Mouse (Mus musculus) limb, embryonic 14.5 days (tissue): Measurements from ENCODE around the gene Rbms3. TPM values are rescaled to one million over a fixed set of nuclear protein-coding genes. Genes with fewer than 3 reads are reported as not detected.
A peak's percentile ranks its signal among the peaks of the same experiment; 100 is the strongest.

Experiments
- ATAC-seq: fragments of 200-750 bp; cut with Nextera tagmentation; 2 replicates; pipeline ENCODE4 v1.8.0; 2017; ENCODE audit warnings: low read depth, moderate number of reproducible peaks, moderate TSS enrichment; ENCODE audit not compliant: low FRiP score
- DNase-seq: peaks from one replicate; pipeline ENCODE4 v3.0.0-alpha.2; 2015; ENCODE audit warnings: low spot score
- H3K27ac ChIP-seq: fragments of 300-500 bp; sonication (generic); replicated peaks from 2 replicates; pipeline ENCODE4 v1.5.1; 2014; ENCODE audit warnings: low read depth, mild to moderate bottlenecking, low read length, moderate library complexity, mixed read lengths
- H3K27me3 ChIP-seq: fragments of 300-500 bp; sonication (generic); 2 replicates; pipeline ENCODE4 v1.6.1; 2014; ENCODE audit warnings: low read length, mixed read lengths; ENCODE audit not compliant: control insufficient read depth, insufficient read depth
- H3K36me3 ChIP-seq: fragments of 300-500 bp; sonication (generic); 2 replicates; pipeline ENCODE4 v1.6.1; 2014; ENCODE audit warnings: mild to moderate bottlenecking, low read length, moderate library complexity, mixed read lengths; ENCODE audit not compliant: control insufficient read depth, insufficient read depth
- H3K4me1 ChIP-seq: fragments of 300-500 bp; sonication (generic); 2 replicates; pipeline ENCODE4 v1.6.1; 2014; ENCODE audit warnings: antibody characterized with exemption, low read length, mixed read lengths; ENCODE audit not compliant: control insufficient read depth, insufficient read depth
- H3K4me2 ChIP-seq: fragments of 300-500 bp; sonication (generic); replicated peaks from 2 replicates; pipeline ENCODE4 v1.6.1; 2014; ENCODE audit warnings: low read depth, mild to moderate bottlenecking, low read length, moderate library complexity; ENCODE audit not compliant: severe bottlenecking
- H3K4me3 ChIP-seq: fragments of 300-500 bp; sonication (generic); replicated peaks from 2 replicates; pipeline ENCODE4 v1.5.1; 2014; ENCODE audit warnings: low read length
- H3K9ac ChIP-seq: fragments of 300-500 bp; sonication (generic); 2 replicates; pipeline ENCODE4 v1.6.1; 2014; ENCODE audit warnings: mild to moderate bottlenecking, low read depth, low read length, moderate library complexity; ENCODE audit not compliant: severe bottlenecking
- H3K9me3 ChIP-seq: fragments of 300-500 bp; sonication (generic); 2 replicates; pipeline ENCODE4 v1.6.1; 2016; ENCODE audit warnings: low read length; ENCODE audit not compliant: control insufficient read depth
- POLR2A ChIP-seq: fragments of 200-500 bp; IDR thresholded peaks from 2 replicates; pipeline ENCODE4 v1.8.0; 2012; ENCODE audit warnings: inconsistent platforms, mild to moderate bottlenecking, moderate library complexity, borderline replicate concordance; ENCODE audit not compliant: insufficient read depth, insufficient read length; ENCODE audit errors: extremely low read depth
- WGBS: fragments of 180-500 bp; shearing (Covaris S2); extraction: QIAGEN DNeasy Blood & Tissue Kit; methylation state at CpG from one replicate; pipeline ENCODE4 v1.1.7; 2014; 5-methylcytosine and 5-hydroxymethylcytosine counted together
- polyA plus RNA-seq, 2 experiments: library from polyadenylated mRNA; depleted of rRNA in 1 of 2; stranded (reverse) in 1 of 2; unstranded in 1 of 2; fragments of >200 nt; fragmentation: Nextera tagmentation in 1 of 2; extraction: Ambion mirVana in 1 of 2; gene quantifications; 2 replicates each; pipeline versions ENCODE4 v1.2.1 to v1.2.3; 2012 to 2014

Rbms3 gene
- polyA plus RNA-seq, 2 experiments = 42.1 to 94.5 TPM

GRCm38 (mm10) chr9:116956156-116956555 lies 673.6 kb downstream of the Rbms3 start:
- Histone ChIP-seq H3K4me2 (no peak overlapping the region), H3K9ac (no peak overlapping the region), H3K9me3 (0 out of 2 replicates have a peak, but pooled peaks cover 3% of the 10 kb centered on the region), H3K4me1 (0 out of 2 replicates have a peak, but pooled peaks cover 3% of the 10 kb centered on the region), H3K36me3 (no peaks in the 10 kb centered on the region), H3K27ac (no peak overlapping the region), H3K4me3 (no peak overlapping the region), H3K27me3 (no peaks in the 10 kb centered on the region)
- DNase-seq = no peak
- no peak for TF ChIP-seq POLR2A
- WGBS = 91% methylated on average over 2 of the region's 2 CpGs
- ATAC-seq = no peak

- Histone ChIP-seq H3K9me3 (no peaks in the 10 kb centered on the region), H3K4me3 (no peak overlapping the region), H3K9ac (no peak overlapping the region), H3K27me3 (no peaks in the 10 kb centered on the region), H3K4me2 (no peak overlapping the region), H3K36me3 (no peaks in the 10 kb centered on the region), H3K27ac (no peak overlapping the region), H3K4me1 (peaks cover 16% of the 10 kb centered on the region)
- no peak for TF ChIP-seq POLR2A
- 27% methylated on average over 3 of the region's 3 CpGs for WGBS
- DNase-seq (no peak), ATAC-seq (no peak)
Observed at GRCm38 (mm10) chr9:116948211-116948610, 681.5 kb downstream of the Rbms3 start.

GRCm38 (mm10) chr9:116947369-116947768 lies 682.3 kb downstream of the Rbms3 start:
- H3K36me3 ChIP-seq = no peaks in the 10 kb centered on the region
- no peaks in the 10 kb centered on the region for H3K27me3 ChIP-seq
- no peak overlapping the region for H3K4me2 ChIP-seq
- no peak overlapping the region for H3K27ac ChIP-seq
- H3K4me1 ChIP-seq = peaks cover 16% of the 10 kb centered on the region
- H3K4me3 ChIP-seq = no peak overlapping the region
- no peak for DNase-seq
- no peak for ATAC-seq
- no peaks in the 10 kb centered on the region for H3K9me3 ChIP-seq
- no peak overlapping the region for H3K9ac ChIP-seq
- WGBS = 72% methylated on average over 4 of the region's 4 CpGs
- TF ChIP-seq POLR2A = no peak

- peaks cover 16% of the 10 kb centered on the region for H3K4me1 ChIP-seq
- 82% methylated on average over 3 of the region's 3 CpGs for WGBS
- no peak overlapping the region for H3K27ac ChIP-seq
Observed at GRCm38 (mm10) chr9:116946787-116947186, 682.9 kb downstream of the Rbms3 start.

GRCm38 (mm10) chr9:116945689-116946088 lies 684.0 kb downstream of the Rbms3 start:
- Histone ChIP-seq H3K4me2 (no peak overlapping the region), H3K9ac (no peak overlapping the region), H3K36me3 (no peaks in the 10 kb centered on the region), H3K4me3 (no peak overlapping the region), H3K4me1 (peaks cover 16% of the 10 kb centered on the region), H3K9me3 (no peaks in the 10 kb centered on the region), H3K27ac (no peak overlapping the region), H3K27me3 (no peaks in the 10 kb centered on the region)
- TF ChIP-seq POLR2A = no peak
- 71% methylated on average over 9 of the region's 9 CpGs for WGBS
- no peak for DNase-seq
- ATAC-seq = no peak

More at GRCm38 (mm10) chr9:116946787-116947186, 682.9 kb downstream of the Rbms3 start:
- DNase-seq = no peak
- no peak overlapping the region for H3K4me3 ChIP-seq
- no peak overlapping the region for H3K4me2 ChIP-seq
- TF ChIP-seq POLR2A = no peak
- no peak overlapping the region for H3K9ac ChIP-seq
- no peaks in the 10 kb centered on the region for H3K9me3 ChIP-seq
- ATAC-seq = no peak
- H3K36me3 ChIP-seq = no peaks in the 10 kb centered on the region
- H3K27me3 ChIP-seq = no peaks in the 10 kb centered on the region

DNA sequence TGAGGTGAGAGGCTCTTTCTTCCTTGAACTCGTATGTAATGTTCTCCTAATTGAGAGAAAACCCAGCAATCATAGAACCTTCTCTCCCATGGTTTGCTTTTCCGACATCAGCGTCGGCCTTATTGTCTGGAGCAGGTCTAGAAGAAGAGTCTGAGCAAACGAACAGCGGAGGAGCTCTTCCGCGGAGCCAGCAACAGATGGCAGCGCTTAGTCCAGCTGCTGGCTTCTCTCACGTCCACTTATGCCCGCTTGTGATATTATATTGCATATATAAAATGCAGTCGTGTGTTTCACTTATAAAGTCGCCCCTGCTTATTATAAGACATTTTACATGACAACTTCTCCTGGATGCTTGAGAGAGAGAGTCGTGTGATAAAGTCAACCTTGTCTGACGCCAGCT lies 685.8 kb downstream of the Rbms3 start:
- H3K27me3 ChIP-seq = no peaks in the 10 kb centered on the region
- peaks cover 16% of the 10 kb centered on the region for H3K4me1 ChIP-seq
- H3K4me3 ChIP-seq = no peak overlapping the region
- no peaks in the 10 kb centered on the region for H3K36me3 ChIP-seq
- H3K9ac ChIP-seq = no peak overlapping the region
- no peaks in the 10 kb centered on the region for H3K9me3 ChIP-seq
- 48% methylated on average over 15 of the region's 15 CpGs for WGBS
- peak; percentile 56 for DNase-seq
- no peak overlapping the region for H3K27ac ChIP-seq
- no peak; the same call in 1 of the 2 replicates for ATAC-seq
- no peak overlapping the region for H3K4me2 ChIP-seq
- no peak for TF ChIP-seq POLR2A
